ENCODE assay signal across 8 mouse cellular contexts in the genomic region with DNA sequence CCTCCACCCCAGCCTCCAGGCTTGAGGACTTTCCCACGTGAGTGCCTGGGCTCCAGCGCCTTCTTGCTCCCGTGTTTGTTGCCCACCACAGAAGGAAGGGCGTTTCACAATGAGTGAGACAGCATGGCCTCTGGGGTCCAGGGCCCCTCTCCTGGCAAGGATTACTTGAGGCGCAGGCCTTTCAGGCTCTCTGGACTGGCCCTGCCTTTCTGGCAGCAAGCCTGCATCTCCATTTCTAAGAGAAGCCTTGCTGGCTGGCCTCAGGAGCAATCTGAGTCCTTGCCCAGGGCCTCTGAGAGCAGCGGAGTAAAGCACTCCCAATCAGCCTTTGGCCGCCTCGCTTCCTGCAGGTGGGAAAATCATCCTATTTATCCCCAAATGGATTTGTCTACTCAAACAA.
DNase-seq lines count a peak whose midpoint lies in the region; ATAC-seq and TF ChIP-seq lines count a peak whose summit lies in the region.

No protein-coding gene starts in this region.

- H3K36me3 ChIP-seq in hindbrain, embryonic 14.5 days (replicated peaks; ENCODE audit: control insufficient read depth, insufficient read depth) = no peaks in the 10 kb centered on the region
- no peaks in the 10 kb centered on the region for H3K36me3 ChIP-seq in lung, embryonic 16.5 days (ENCODE audit: control insufficient read depth, insufficient read depth, low read length)

- H3K27me3 ChIP-seq in hindbrain, embryonic 14.5 days (ENCODE audit: control insufficient read depth, insufficient read depth, low read length) = peaks cover 15% of the 10 kb centered on the region; the same call in 1 of the 2 replicates
- no peaks in the 10 kb centered on the region for H3K27me3 ChIP-seq in lung, embryonic 16.5 days (ENCODE audit: control insufficient read depth, insufficient read depth, low read depth, low read length)

- H3K4me1 ChIP-seq in hindbrain, embryonic 14.5 days (replicated peaks; ENCODE audit: control insufficient read depth, insufficient read depth, low read length) = no peaks in the 10 kb centered on the region; the same call in 1 of the 2 replicates
- peaks cover 17% of the 10 kb centered on the region for H3K4me1 ChIP-seq in lung, embryonic 16.5 days (replicated peaks; ENCODE audit: control insufficient read depth, insufficient read depth, low read length)

- ATAC-seq in hindbrain, embryonic 14.5 days (ENCODE audit: low FRiP score) = no peak
- ATAC-seq in lung, embryonic 16.5 days (ENCODE audit: low read depth) = peak; percentile 58

- no peak overlapping the region for H3K4me3 ChIP-seq in gastrocnemius, adult 2 months
- H3K4me3 ChIP-seq in hindbrain, embryonic 14.5 days (replicated peaks; ENCODE audit: low read length) = no peak overlapping the region
- H3K4me3 ChIP-seq in lung, embryonic 16.5 days (ENCODE audit: low read length) = no peak overlapping the region

- intact Hi-C loops in gastrocnemius, adult 2 months (cut with DNase I) = no loop called here

- no peaks in the 10 kb centered on the region for H3K9me3 ChIP-seq in hindbrain, embryonic 14.5 days (ENCODE audit: control insufficient read depth, low read length)
- H3K9me3 ChIP-seq in lung, embryonic 16.5 days (ENCODE audit: control insufficient read depth, low read length) = no peaks in the 10 kb centered on the region

- no peak for TF ChIP-seq CTCF in gastrocnemius, adult 2 months (IDR thresholded peaks at IDR 0.05)

- no peak overlapping the region for H3K4me2 ChIP-seq in hindbrain, embryonic 14.5 days (replicated peaks)
- H3K4me2 ChIP-seq in lung, embryonic 16.5 days (ENCODE audit: low read depth, low read length) = no peak overlapping the region

- DNase-seq in urinary bladder, postnatal 4 days (ENCODE audit: low spot score in 2 of 2) = peak; percentile 52 to 65
- DNase-seq in urinary bladder, adult 2 months (ENCODE audit: low spot score) = no peak
- peak; percentile 77 for DNase-seq in gastrocnemius, adult 2 months
- peak; percentile 45 for DNase-seq in hindbrain, embryonic 14.5 days (ENCODE audit: low spot score)
- peak; percentile 63 for DNase-seq in testis, postnatal 10 days (ENCODE audit: low spot score)
- no peak for DNase-seq in frontal cortex, postnatal 14 days (ENCODE audit: low spot score in 2 of 2)
- no peak for DNase-seq in urinary bladder, postnatal 10 days (ENCODE audit: low spot score)

- H3K9ac ChIP-seq in hindbrain, embryonic 14.5 days = no peak overlapping the region
- H3K9ac ChIP-seq in lung, embryonic 16.5 days (ENCODE audit: low read length) = no peak overlapping the region

- WGBS in hindbrain, embryonic 14.5 days = 42% methylated on average over 8 of the region's 8 CpGs
- 43% methylated on average over 8 of the region's 8 CpGs for WGBS in lung, embryonic 16.5 days

- H3K27ac ChIP-seq in gastrocnemius, adult 2 months = peak overlapping the region; percentile 66
- H3K27ac ChIP-seq in hindbrain, embryonic 14.5 days = peak overlapping the region; percentile 46; the same call in 1 of the 2 replicates
- peak overlapping the region; percentile 85 for H3K27ac ChIP-seq in lung, embryonic 16.5 days (ENCODE audit: low read length)

Comparison
In these comparisons a context has a peak if more than half of its experiments do, and no peak if none do; other contexts are left out.
1. DNase-seq: peak in urinary bladder, postnatal 4 days (2 of 2), gastrocnemius, adult 2 months (single experiment), hindbrain, embryonic 14.5 days (single experiment) and testis, postnatal 10 days (single experiment); none in urinary bladder, adult 2 months (single experiment), frontal cortex, postnatal 14 days (0 of 2) and urinary bladder, postnatal 10 days (single experiment).
2. Peak in every context shown above with its lines, with median percentiles within 50 percentile points of each other: H3K27ac ChIP-seq.